Mouse (Mus musculus): ENCODE data around the gene Il11. TPM values are rescaled to one million over a fixed set of nuclear protein-coding genes. Genes with fewer than 3 reads are reported as not detected.
A peak's percentile ranks its signal among the peaks of the same experiment; 100 is the strongest.

Il11 gene
- polyA plus RNA-seq, 1 experiment from 2014 or later, result 0.28 TPM

GRCm38 (mm10) chr7:4741672-4742481, 40.8 kb downstream of the Il11 start:
- DNase-seq (ENCODE audit: low spot score) (no peak), ATAC-seq (replicated peaks; ENCODE audit: low FRiP score, low TSS enrichment, low read depth) (no peak)
- peak overlapping the region; percentile 80 for H3K4me2 ChIP-seq (ENCODE audit: low read length)
- peaks cover 25% of the 10 kb centered on the region for H3K4me1 ChIP-seq (replicated peaks; ENCODE audit: control insufficient read depth, insufficient read depth, low read length)
- peak overlapping the region; percentile 77; the same call in 1 of the 2 replicates for H3K4me3 ChIP-seq (ENCODE audit: low read depth, low read length)
- peak overlapping the region; percentile 77 for H3K9ac ChIP-seq (ENCODE audit: low read length)
- no peaks in the 10 kb centered on the region for H3K9me3 ChIP-seq (ENCODE audit: control insufficient read depth, low read length)
- H3K27ac ChIP-seq (ENCODE audit: low read depth), result no peak overlapping the region
- H3K36me3 ChIP-seq (ENCODE audit: control insufficient read depth, insufficient read depth, low read length), result peaks cover 40% of the 10 kb centered on the region
- WGBS, result 82% methylated on average over 21 of the region's 21 CpGs
- no peaks in the 10 kb centered on the region for H3K27me3 ChIP-seq (replicated peaks; ENCODE audit: control insufficient read depth, insufficient read depth, low read length)

DNA sequence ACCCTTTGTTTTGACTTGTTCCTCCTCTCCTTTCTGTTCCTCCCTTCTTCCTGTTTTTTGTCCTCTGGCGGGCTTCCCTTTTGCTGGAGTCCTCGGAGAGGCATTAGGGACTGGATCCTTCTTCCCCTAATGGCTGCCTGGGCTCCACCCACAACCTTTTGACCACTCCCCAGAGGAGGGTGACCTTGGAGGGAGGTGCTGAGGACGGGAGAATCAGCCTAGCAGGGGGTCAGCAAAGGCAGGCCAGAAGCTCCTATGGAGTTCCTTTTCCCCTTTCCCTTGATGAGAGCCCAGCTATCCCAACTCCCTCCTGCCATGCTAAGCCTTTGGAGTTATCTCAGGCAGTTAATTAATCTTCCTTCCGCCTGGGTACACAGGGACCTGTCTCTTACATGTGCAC, 41.5 kb downstream of the Il11 start:
- Histone ChIP-seq H3K4me1 (replicated peaks; ENCODE audit: control insufficient read depth, insufficient read depth, low read length) (peaks cover 25% of the 10 kb centered on the region), H3K36me3 (ENCODE audit: control insufficient read depth, insufficient read depth, low read length) (peaks cover 32% of the 10 kb centered on the region), H3K4me2 (ENCODE audit: low read length) (peak overlapping the region; percentile 80), H3K9me3 (ENCODE audit: control insufficient read depth, low read length) (no peaks in the 10 kb centered on the region), H3K27ac (ENCODE audit: low read depth) (peak overlapping the region; percentile 86), H3K9ac (ENCODE audit: low read length) (peak overlapping the region; percentile 77), H3K4me3 (ENCODE audit: low read depth, low read length) (peak overlapping the region; percentile 77), H3K27me3 (replicated peaks; ENCODE audit: control insufficient read depth, insufficient read depth, low read length) (no peaks in the 10 kb centered on the region)
- no peak for ATAC-seq (replicated peaks; ENCODE audit: low FRiP score, low TSS enrichment, low read depth)
- WGBS, result 4% methylated on average over 4 of the region's 4 CpGs
- peak; percentile 69 for DNase-seq (ENCODE audit: low spot score)

- 1% methylated on average over 13 of the region's 14 CpGs for WGBS
- peaks cover 25% of the 10 kb centered on the region for H3K4me1 ChIP-seq (replicated peaks; ENCODE audit: control insufficient read depth, insufficient read depth, low read length)
- ATAC-seq (replicated peaks; ENCODE audit: low FRiP score, low TSS enrichment, low read depth), result peak; percentile 36
Measured at GRCm38 (mm10) chr7:4740309-4740727, 42.3 kb downstream of the Il11 start.

DNA sequence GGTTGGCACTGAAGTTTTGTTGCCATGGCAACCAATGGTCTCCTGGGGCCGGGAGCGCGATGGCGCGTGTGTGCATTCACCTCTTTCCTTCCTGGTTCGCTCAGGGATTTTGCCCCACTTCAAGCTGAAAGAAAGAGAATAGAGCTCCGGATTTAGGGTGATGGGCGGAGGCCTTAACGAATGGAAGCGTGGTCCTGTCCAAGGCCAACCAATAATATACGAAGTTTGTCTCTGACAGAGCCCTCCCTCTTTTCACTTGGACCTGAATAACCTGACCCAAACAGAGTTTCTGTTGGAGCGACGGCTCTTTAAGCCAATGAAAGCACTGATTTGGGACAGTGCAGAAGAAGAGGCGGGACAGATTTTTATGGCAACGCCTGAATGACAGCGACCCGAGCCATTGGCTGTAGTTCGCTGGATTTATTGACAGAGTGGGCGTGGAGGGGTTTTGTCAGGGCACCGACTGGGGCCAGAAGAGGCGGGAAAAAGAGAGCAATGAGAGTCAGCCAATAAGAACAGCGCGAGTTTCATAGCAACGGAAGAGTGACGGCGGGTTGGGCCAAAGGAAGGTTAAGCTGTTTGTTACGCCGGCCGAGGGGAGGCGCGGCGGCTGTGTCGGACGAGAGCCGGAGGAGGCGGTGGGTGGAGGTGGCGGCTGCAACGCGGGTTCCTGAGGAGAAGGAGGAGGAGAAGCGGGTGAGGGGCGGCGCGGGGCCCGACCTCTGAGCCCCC, 42.9 kb downstream of the Il11 start, which contains the start of gene Kmt5c:
TSS of gene Kmt5c (plus strand) at position 572 of the 732 bp plus-strand sequence.
- H3K4me2 ChIP-seq (ENCODE audit: low read length), result peak within 1 kb of the TSS; percentile 80
- H3K36me3 ChIP-seq (ENCODE audit: control insufficient read depth, insufficient read depth, low read length), result peaks cover 24% of the 10 kb centered on the region; the same call in 1 of the 2 replicates
- no peaks in the 10 kb centered on the region for H3K9me3 ChIP-seq (ENCODE audit: control insufficient read depth, low read length)
- H3K27ac ChIP-seq (ENCODE audit: low read depth), result peak within 1 kb of the TSS; percentile 86
- peak within 1 kb of the TSS; percentile 77 for H3K9ac ChIP-seq (ENCODE audit: low read length)
- H3K4me3 ChIP-seq (ENCODE audit: low read depth, low read length), result peak within 1 kb of the TSS; percentile 77
- no peaks in the 10 kb centered on the region for H3K27me3 ChIP-seq (replicated peaks; ENCODE audit: control insufficient read depth, insufficient read depth, low read length)
- ATAC-seq (replicated peaks; ENCODE audit: low FRiP score, low TSS enrichment, low read depth) (peak; percentile 97), DNase-seq (ENCODE audit: low spot score) (peak; percentile 93)
- WGBS, result under 1% methylated on average over 36 of the region's 44 CpGs
- H3K4me1 ChIP-seq (replicated peaks; ENCODE audit: control insufficient read depth, insufficient read depth, low read length), result peaks cover 25% of the 10 kb centered on the region

More at GRCm38 (mm10) chr7:4740309-4740727, 42.3 kb downstream of the Il11 start:
- peaks cover 25% of the 10 kb centered on the region; the same call in 1 of the 2 replicates for H3K36me3 ChIP-seq (ENCODE audit: control insufficient read depth, insufficient read depth, low read length)
- no peaks in the 10 kb centered on the region for H3K27me3 ChIP-seq (replicated peaks; ENCODE audit: control insufficient read depth, insufficient read depth, low read length)
- H3K4me3 ChIP-seq (ENCODE audit: low read depth, low read length), result peak overlapping the region; percentile 77
- no peaks in the 10 kb centered on the region for H3K9me3 ChIP-seq (ENCODE audit: control insufficient read depth, low read length)
- peak overlapping the region; percentile 86 for H3K27ac ChIP-seq (ENCODE audit: low read depth)
- peak overlapping the region; percentile 80 for H3K4me2 ChIP-seq (ENCODE audit: low read length)
- DNase-seq (ENCODE audit: low spot score), result peak; percentile 75
- H3K9ac ChIP-seq (ENCODE audit: low read length), result peak overlapping the region; percentile 77

- Histone ChIP-seq H3K4me1 (replicated peaks; ENCODE audit: control insufficient read depth, insufficient read depth, low read length) (peaks cover 25% of the 10 kb centered on the region), H3K9me3 (ENCODE audit: control insufficient read depth, low read length) (no peaks in the 10 kb centered on the region), H3K4me2 (ENCODE audit: low read length) (peak overlapping the region; percentile 60), H3K27ac (ENCODE audit: low read depth) (peak overlapping the region; percentile 73), H3K4me3 (ENCODE audit: low read depth, low read length) (peak overlapping the region; percentile 36), H3K36me3 (ENCODE audit: control insufficient read depth, insufficient read depth, low read length) (peaks cover 19% of the 10 kb centered on the region; the same call in 1 of the 2 replicates), H3K9ac (ENCODE audit: low read length) (0 out of 2 replicates have a peak overlapping the region, but pooled peaks have one; percentile 14), H3K27me3 (replicated peaks; ENCODE audit: control insufficient read depth, insufficient read depth, low read length) (no peaks in the 10 kb centered on the region)
- ATAC-seq (replicated peaks; ENCODE audit: low FRiP score, low TSS enrichment, low read depth), result no peak
- no peak for DNase-seq (ENCODE audit: low spot score)
- WGBS, result 55% methylated on average over 10 of the region's 10 CpGs
Measured at GRCm38 (mm10) chr7:4739041-4739543, 43.6 kb downstream of the Il11 start.

GRCm38 (mm10) chr7:4732968-4733392, 49.7 kb downstream of the Il11 start:
- WGBS, result 60% methylated on average over 6 of the region's 6 CpGs
- peak; percentile 73; the same call in 1 of the 2 replicates for ATAC-seq (replicated peaks; ENCODE audit: low FRiP score, low TSS enrichment, low read depth)

DNA sequence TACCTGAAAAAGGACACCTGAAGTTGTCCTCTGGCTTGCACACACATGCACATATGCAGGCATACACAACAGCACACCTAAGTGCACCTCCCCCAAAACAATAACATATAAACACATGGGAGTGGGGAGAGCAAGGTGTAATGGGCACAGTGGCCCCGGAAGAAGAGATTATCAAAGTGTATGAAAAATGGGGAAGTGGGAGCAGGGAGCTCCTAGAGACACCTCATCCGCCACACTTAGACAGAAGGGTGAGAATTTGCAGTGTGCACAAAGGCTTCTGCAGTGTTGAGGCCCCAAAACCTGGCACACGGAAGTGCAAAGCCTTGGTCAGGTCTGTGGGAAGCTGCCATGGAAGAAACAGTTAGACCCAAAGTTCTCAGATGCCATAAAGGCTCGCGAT, 51.6 kb downstream of the Il11 start:
- DNase-seq (ENCODE audit: low spot score) (no peak), ATAC-seq (replicated peaks; ENCODE audit: low FRiP score, low TSS enrichment, low read depth) (no peak)
- H3K27me3 ChIP-seq (replicated peaks; ENCODE audit: control insufficient read depth, insufficient read depth, low read length), result no peaks in the 10 kb centered on the region
- H3K27ac ChIP-seq (ENCODE audit: low read depth), result no peak overlapping the region
- H3K9ac ChIP-seq (ENCODE audit: low read length), result no peak overlapping the region
- H3K9me3 ChIP-seq (ENCODE audit: control insufficient read depth, low read length), result no peaks in the 10 kb centered on the region
- H3K4me3 ChIP-seq (ENCODE audit: low read depth, low read length), result no peak overlapping the region
- no peak overlapping the region for H3K4me2 ChIP-seq (ENCODE audit: low read length)
- WGBS, result 83% methylated on average over 5 of the region's 5 CpGs
- H3K4me1 ChIP-seq (replicated peaks; ENCODE audit: control insufficient read depth, insufficient read depth, low read length), result no peaks in the 10 kb centered on the region
- H3K36me3 ChIP-seq (ENCODE audit: control insufficient read depth, insufficient read depth, low read length), result no peaks in the 10 kb centered on the region

More at GRCm38 (mm10) chr7:4732968-4733392, 49.7 kb downstream of the Il11 start:
- no peak overlapping the region for H3K4me3 ChIP-seq (ENCODE audit: low read depth, low read length)
- no peaks in the 10 kb centered on the region for H3K9me3 ChIP-seq (ENCODE audit: control insufficient read depth, low read length)
- H3K27me3 ChIP-seq (replicated peaks; ENCODE audit: control insufficient read depth, insufficient read depth, low read length), result no peaks in the 10 kb centered on the region
- H3K4me2 ChIP-seq (ENCODE audit: low read length), result no peak overlapping the region
- H3K27ac ChIP-seq (ENCODE audit: low read depth), result no peak overlapping the region
- H3K36me3 ChIP-seq (ENCODE audit: control insufficient read depth, insufficient read depth, low read length), result no peaks in the 10 kb centered on the region
- H3K4me1 ChIP-seq (replicated peaks; ENCODE audit: control insufficient read depth, insufficient read depth, low read length), result no peaks in the 10 kb centered on the region
- no peak overlapping the region for H3K9ac ChIP-seq (ENCODE audit: low read length)
- DNase-seq (ENCODE audit: low spot score), result no peak

GRCm38 (mm10) chr7:4725169-4725568, 57.5 kb downstream of the Il11 start, which contains the start of gene Tmem150b:
Tmem150b (minus strand) TSS chr7:4725249.
- no peak; the same call in 1 of the 2 replicates for ATAC-seq (replicated peaks; ENCODE audit: low FRiP score, low TSS enrichment, low read depth)
- Histone ChIP-seq H3K36me3 (ENCODE audit: control insufficient read depth, insufficient read depth, low read length) (no peaks in the 10 kb centered on the region), H3K9me3 (ENCODE audit: control insufficient read depth, low read length) (no peaks in the 10 kb centered on the region), H3K9ac (ENCODE audit: low read length) (no peak within 1 kb of the TSS), H3K27me3 (replicated peaks; ENCODE audit: control insufficient read depth, insufficient read depth, low read length) (no peaks in the 10 kb centered on the region), H3K4me2 (ENCODE audit: low read length) (peak within 1 kb of the TSS; percentile 59), H3K4me1 (replicated peaks; ENCODE audit: control insufficient read depth, insufficient read depth, low read length) (peaks cover 4% of the 10 kb centered on the region; the same call in 1 of the 2 replicates), H3K4me3 (ENCODE audit: low read depth, low read length) (no peak within 1 kb of the TSS), H3K27ac (ENCODE audit: low read depth) (peak within 1 kb of the TSS; percentile 77)
- 76% methylated on average over 7 of the region's 7 CpGs for WGBS
- DNase-seq (ENCODE audit: low spot score), result no peak

Data from intestine, embryonic 14.5 days (tissue).